In genomic region chr3:53202184-53202583, GRCm38 (mm10) we compare ENCODE assay signal across 10 mouse cellular contexts.
DNase-seq lines count a peak whose midpoint lies in the region; ATAC-seq lines count a peak whose summit lies in the region.
"Had no signal": no experiment of that assay in that cellular context is flagged by ENCODE, and none has a peak within 500 bp of the region (broad histone marks: within the 10 kb centered on the region; RNA-seq: fewer than 3 reads in every experiment).

No protein-coding gene starts in this region.

- peaks cover 34% of the 10 kb centered on the region for H3K4me1 ChIP-seq in hindbrain, embryonic 14.5 days (replicated peaks; ENCODE audit: control insufficient read depth, insufficient read depth, low read length)

- H3K27me3 ChIP-seq in hindbrain, embryonic 14.5 days (ENCODE audit: control insufficient read depth, insufficient read depth, low read length): no peaks in the 10 kb centered on the region

- H3K9ac ChIP-seq in hindbrain, embryonic 14.5 days: no peak overlapping the region

- peak; percentile 18 for DNase-seq in gastrocnemius, postnatal 14 days
- no peak for DNase-seq in gastrocnemius, postnatal 36 days
- DNase-seq in 3T3-L1 (ENCODE audit: low read depth, low spot score): peak; percentile 57
- peak; percentile 85 to 86 for DNase-seq in cerebellum, postnatal 25 days
- no peak for DNase-seq in hindbrain, embryonic 14.5 days (ENCODE audit: low spot score)
- no peak for DNase-seq in spleen, postnatal 36 days (ENCODE audit: low spot score in 2 of 2)
- DNase-seq: liver had no signal

- ATAC-seq in hindbrain, embryonic 14.5 days (ENCODE audit: low FRiP score): peak; percentile 21; the same call in 1 of the 2 replicates
- ATAC-seq in monocyte, adult 5-6 weeks (replicated peaks; ENCODE audit: insufficient number of reproducible peaks, low FRiP score, low TSS enrichment, poor library complexity, severe bottlenecking): no peak
- no peak for ATAC-seq in inflammation-experienced regulatory T-cells, adult 6 months
- ATAC-seq: CD4-positive, CD25-positive, alpha-beta regulatory T cell, adult 4 months had no signal

- no peak overlapping the region for H3K4me3 ChIP-seq in hindbrain, embryonic 14.5 days (replicated peaks; ENCODE audit: low read length)

- intact Hi-C loops in gastrocnemius, postnatal 14 days (cut with DNase I; ENCODE audit: low total_unique reads): no loop called here
- intact Hi-C loops in gastrocnemius, postnatal 36 days (cut with DNase I): no loop called here

- WGBS in hindbrain, embryonic 14.5 days: 22% methylated on average over 6 of the region's 6 CpGs

- no peaks in the 10 kb centered on the region for H3K9me3 ChIP-seq in hindbrain, embryonic 14.5 days (ENCODE audit: control insufficient read depth, low read length)

- H3K27ac ChIP-seq in hindbrain, embryonic 14.5 days: peak overlapping the region; percentile 39

- no peak overlapping the region for H3K4me2 ChIP-seq in hindbrain, embryonic 14.5 days (replicated peaks)

- no peaks in the 10 kb centered on the region for H3K36me3 ChIP-seq in hindbrain, embryonic 14.5 days (replicated peaks; ENCODE audit: control insufficient read depth, insufficient read depth)

Comparison
In these comparisons a context has a peak if more than half of its experiments do, and no peak if none do; other contexts are left out.
1. DNase-seq: peak in gastrocnemius, postnatal 14 days (single experiment), 3T3-L1 (single experiment) and cerebellum, postnatal 25 days (2 of 2); none in gastrocnemius, postnatal 36 days (0 of 2), hindbrain, embryonic 14.5 days (single experiment) and spleen, postnatal 36 days (0 of 2).